ENCODE assay signal across 28 mouse cellular contexts in genomic region chr9:27435936-27436335, GRCm38 (mm10). TPM values are rescaled to one million over a fixed set of nuclear protein-coding genes. Genes with fewer than 3 reads are reported as not detected.
A peak's percentile ranks its signal among the peaks of the same experiment; 100 is the strongest.
DNase-seq lines count a peak whose midpoint lies in the region; ATAC-seq and TF ChIP-seq lines count a peak whose summit lies in the region.
"Had no signal": no experiment of that assay in that cellular context is flagged by ENCODE, and none has a peak within 500 bp of the region (broad histone marks: within the 10 kb centered on the region; RNA-seq: fewer than 3 reads in every experiment).

No protein-coding gene starts in this region.

- H3K4me2 ChIP-seq in forebrain, embryonic 11.5 days (ENCODE audit: low read depth, low read length, severe bottlenecking), result no peak overlapping the region
- no peak overlapping the region for H3K4me2 ChIP-seq in hindbrain, embryonic 16.5 days (ENCODE audit: low read length)
- H3K4me2 ChIP-seq in midbrain, embryonic 11.5 days, result no peak overlapping the region
- no peak overlapping the region for H3K4me2 ChIP-seq in midbrain, postnatal 0 days (ENCODE audit: low read depth, low read length, poor library complexity, severe bottlenecking)
- H3K4me2 ChIP-seq: embryonic facial prominence, embryonic 13.5 days; embryonic facial prominence, embryonic 15.5 days; forebrain, embryonic 13.5 days; forebrain, embryonic 15.5 days had no signal

- no peak overlapping the region for H3K4me3 ChIP-seq in forebrain, embryonic 10.5 days
- H3K4me3 ChIP-seq in forebrain, embryonic 11.5 days (ENCODE audit: low read depth, low read length), result no peak overlapping the region
- H3K4me3 ChIP-seq in hindbrain, embryonic 10.5 days, result no peak overlapping the region
- H3K4me3 ChIP-seq in hindbrain, embryonic 16.5 days (ENCODE audit: low read length), result no peak overlapping the region
- H3K4me3 ChIP-seq in midbrain, embryonic 11.5 days (ENCODE audit: low read depth, low read length), result no peak overlapping the region
- no peak overlapping the region for H3K4me3 ChIP-seq in midbrain, postnatal 0 days (ENCODE audit: low read depth, low read length)
- H3K4me3 ChIP-seq: embryonic facial prominence, embryonic 13.5 days; embryonic facial prominence, embryonic 15.5 days; forebrain, embryonic 13.5 days; forebrain, embryonic 15.5 days had no signal

- no peak for ATAC-seq in forebrain, embryonic 11.5 days (replicated peaks; ENCODE audit: low FRiP score)
- no peak for ATAC-seq in hindbrain, embryonic 16.5 days
- ATAC-seq in midbrain, embryonic 11.5 days (ENCODE audit: low FRiP score), result no peak
- no peak for ATAC-seq in midbrain, postnatal 0 days (ENCODE audit: low FRiP score)
- ATAC-seq: CD4-positive, CD25-positive, alpha-beta regulatory T cell, adult 4 months; forebrain, embryonic 13.5 days; forebrain, embryonic 15.5 days; forebrain, postnatal 0 days had no signal

- H3K27me3 ChIP-seq in forebrain, embryonic 10.5 days (ENCODE audit: poor library complexity, severe bottlenecking), result peaks cover 4% of the 10 kb centered on the region; the same call in 1 of the 2 replicates
- no peaks in the 10 kb centered on the region for H3K27me3 ChIP-seq in forebrain, embryonic 11.5 days (ENCODE audit: control insufficient read depth, insufficient read depth, low read length)
- no peaks in the 10 kb centered on the region for H3K27me3 ChIP-seq in hindbrain, embryonic 10.5 days (ENCODE audit: insufficient read depth, poor library complexity, severe bottlenecking)
- H3K27me3 ChIP-seq in hindbrain, embryonic 16.5 days (replicated peaks; ENCODE audit: control insufficient read depth, insufficient read depth, low read length), result 0 out of 2 replicates have a peak, but pooled peaks cover 3% of the 10 kb centered on the region
- no peaks in the 10 kb centered on the region for H3K27me3 ChIP-seq in midbrain, embryonic 11.5 days (ENCODE audit: control insufficient read depth, insufficient read depth, low read length)
- no peaks in the 10 kb centered on the region for H3K27me3 ChIP-seq in midbrain, postnatal 0 days (ENCODE audit: insufficient read depth, low read length)
- H3K27me3 ChIP-seq: embryonic facial prominence, embryonic 13.5 days; embryonic facial prominence, embryonic 15.5 days; forebrain, embryonic 13.5 days; forebrain, embryonic 15.5 days had no signal

- peaks cover 18% of the 10 kb centered on the region for H3K4me1 ChIP-seq in forebrain, embryonic 10.5 days
- no peaks in the 10 kb centered on the region for H3K4me1 ChIP-seq in forebrain, embryonic 11.5 days (replicated peaks; ENCODE audit: control insufficient read depth, insufficient read depth, low read length)
- H3K4me1 ChIP-seq in hindbrain, embryonic 10.5 days (replicated peaks), result peaks cover 22% of the 10 kb centered on the region
- H3K4me1 ChIP-seq in hindbrain, embryonic 16.5 days (ENCODE audit: control insufficient read depth, insufficient read depth, low read depth, low read length), result no peaks in the 10 kb centered on the region; the same call in none of the 2 replicates
- no peaks in the 10 kb centered on the region; the same call in 1 of the 2 replicates for H3K4me1 ChIP-seq in midbrain, embryonic 11.5 days (ENCODE audit: control insufficient read depth, insufficient read depth, low read length)
- H3K4me1 ChIP-seq in midbrain, postnatal 0 days (ENCODE audit: insufficient read depth, low read length), result no peaks in the 10 kb centered on the region

- H3K27ac ChIP-seq in forebrain, embryonic 10.5 days, result peak overlapping the region; percentile 44; the same call in 1 of the 2 replicates
- no peak overlapping the region for H3K27ac ChIP-seq in forebrain, embryonic 11.5 days (ENCODE audit: low read depth, low read length)
- H3K27ac ChIP-seq in hindbrain, embryonic 10.5 days, result 0 out of 2 replicates have a peak overlapping the region, but pooled peaks have one; percentile 75
- H3K27ac ChIP-seq in hindbrain, embryonic 16.5 days (ENCODE audit: low read depth, low read length), result no peak overlapping the region
- H3K27ac ChIP-seq in midbrain, embryonic 11.5 days (ENCODE audit: low read depth, low read length), result no peak overlapping the region
- no peak overlapping the region for H3K27ac ChIP-seq in midbrain, postnatal 0 days (ENCODE audit: low read depth, low read length)
- H3K27ac ChIP-seq: embryonic facial prominence, embryonic 13.5 days; embryonic facial prominence, embryonic 15.5 days; forebrain, embryonic 13.5 days; forebrain, embryonic 15.5 days had no signal

- WGBS in forebrain, embryonic 10.5 days, result 89% methylated on average over 9 of the region's 9 CpGs
- WGBS in forebrain, embryonic 11.5 days, result 80% methylated on average over 9 of the region's 9 CpGs
- 84% methylated on average over 9 of the region's 9 CpGs for WGBS in hindbrain, embryonic 10.5 days
- 70% methylated on average over 9 of the region's 9 CpGs for WGBS in hindbrain, embryonic 16.5 days
- WGBS in midbrain, embryonic 11.5 days, result 77% methylated on average over 9 of the region's 9 CpGs
- 61% methylated on average over 9 of the region's 9 CpGs for WGBS in midbrain, postnatal 0 days

- TF ChIP-seq CTCF in midbrain, postnatal 0 days (IDR thresholded peaks at IDR 0.05), result no peak

- no peak for DNase-seq in forebrain, embryonic 10.5 days (ENCODE audit: extremely low spot score, low spot score)
- DNase-seq in forebrain, embryonic 11.5 days (ENCODE audit: low spot score), result no peak
- no peak for DNase-seq in hindbrain, embryonic 10.5 days (ENCODE audit: low spot score)
- DNase-seq in midbrain, embryonic 11.5 days (ENCODE audit: low spot score, missing footprints), result peak; percentile 51
- no peak for DNase-seq in midbrain, postnatal 0 days (ENCODE audit: low spot score)
- DNase-seq: adrenal gland, adult 2 months; adrenal gland, postnatal 10 days; adrenal gland, postnatal 25 days; B cell, adult 2 months; cerebellum, adult 11 months; cerebellum, adult 18-20 months; cerebellum, adult 8-10 months; cerebellum, adult 9-11 months; cerebellum, postnatal 14 days; cerebellum, postnatal 36 days; embryo, embryonic 11 days; forebrain, postnatal 0 days had no signal

- no peaks in the 10 kb centered on the region for H3K36me3 ChIP-seq in forebrain, embryonic 10.5 days (replicated peaks)
- no peaks in the 10 kb centered on the region for H3K36me3 ChIP-seq in forebrain, embryonic 11.5 days (ENCODE audit: control insufficient read depth, insufficient read depth, low read length)
- no peaks in the 10 kb centered on the region for H3K36me3 ChIP-seq in hindbrain, embryonic 10.5 days
- H3K36me3 ChIP-seq in hindbrain, embryonic 16.5 days (ENCODE audit: control insufficient read depth, insufficient read depth, low read length), result no peaks in the 10 kb centered on the region
- no peaks in the 10 kb centered on the region for H3K36me3 ChIP-seq in midbrain, embryonic 11.5 days (ENCODE audit: control insufficient read depth, insufficient read depth, low read length)
- H3K36me3 ChIP-seq in midbrain, postnatal 0 days (ENCODE audit: insufficient read depth, low read length), result no peaks in the 10 kb centered on the region
- H3K36me3 ChIP-seq: embryonic facial prominence, embryonic 13.5 days; embryonic facial prominence, embryonic 15.5 days; forebrain, embryonic 15.5 days had no signal

- H3K9me3 ChIP-seq in forebrain, embryonic 10.5 days, result no peaks in the 10 kb centered on the region
- no peaks in the 10 kb centered on the region for H3K9me3 ChIP-seq in forebrain, embryonic 11.5 days (ENCODE audit: control insufficient read depth, low read length)
- H3K9me3 ChIP-seq in hindbrain, embryonic 10.5 days, result no peaks in the 10 kb centered on the region
- no peaks in the 10 kb centered on the region for H3K9me3 ChIP-seq in hindbrain, embryonic 16.5 days (ENCODE audit: control insufficient read depth, low read length)
- no peaks in the 10 kb centered on the region for H3K9me3 ChIP-seq in midbrain, embryonic 11.5 days (ENCODE audit: control insufficient read depth, low read length)
- no peaks in the 10 kb centered on the region for H3K9me3 ChIP-seq in midbrain, postnatal 0 days (ENCODE audit: low read length)
- H3K9me3 ChIP-seq: embryonic facial prominence, embryonic 13.5 days; embryonic facial prominence, embryonic 15.5 days; forebrain, embryonic 13.5 days; forebrain, embryonic 15.5 days had no signal

- H3K9ac ChIP-seq in forebrain, embryonic 11.5 days (ENCODE audit: low read length), result no peak overlapping the region
- H3K9ac ChIP-seq in hindbrain, embryonic 16.5 days (ENCODE audit: low read depth, low read length), result no peak overlapping the region
- H3K9ac ChIP-seq in midbrain, embryonic 11.5 days (ENCODE audit: low read length), result no peak overlapping the region
- H3K9ac ChIP-seq in midbrain, postnatal 0 days (replicated peaks; ENCODE audit: low read length, poor library complexity, severe bottlenecking), result no peak overlapping the region
- H3K9ac ChIP-seq: embryonic facial prominence, embryonic 13.5 days; embryonic facial prominence, embryonic 15.5 days; forebrain, embryonic 13.5 days; forebrain, embryonic 15.5 days; forebrain, postnatal 0 days had no signal

RNA-seq across cellular contexts. Expression of gene Spata19, which starts 39.3 kb away (rescaled TPM):
- polyA plus RNA-seq in forebrain, embryonic 10.5 days (2016; fragmentation: Nextera tagmentation; extraction: Ambion mirVana), result not detected in 2 replicates
- not detected in 2 replicates for polyA plus RNA-seq in forebrain, embryonic 11.5 days (2014; fragmentation: Nextera tagmentation; extraction: Ambion mirVana)
- not detected in 2 replicates for polyA plus RNA-seq in hindbrain, embryonic 10.5 days (2016; fragmentation: Nextera tagmentation; extraction: Ambion mirVana)
- polyA plus RNA-seq in hindbrain, embryonic 16.5 days (2015; fragmentation: Nextera tagmentation; extraction: Ambion mirVana), result 0.30 TPM in 1 of 2 replicates, not detected in the other
- polyA plus RNA-seq in midbrain, embryonic 11.5 days (2014; fragmentation: Nextera tagmentation; extraction: Ambion mirVana), result not detected in 2 replicates
- total RNA-seq in midbrain, postnatal 0 days (2014; rRNA removed), result not detected in 2 replicates
- polyA plus RNA-seq in midbrain, postnatal 0 days (2015; fragmentation: Nextera tagmentation; extraction: Ambion mirVana), result 0.38 and 0.49 TPM in 2 replicates
- total RNA-seq: adrenal gland, adult 2 months; adrenal gland, postnatal 10 days; adrenal gland, postnatal 25 days; adrenal gland, postnatal 4 days; common myeloid progenitor, adult 5-6 weeks; ES-E14; forebrain, postnatal 0 days; MEL had no signal
- polyA plus RNA-seq: adrenal gland, adult 2 months; CD4-positive, CD25-positive, alpha-beta regulatory T cell, adult 4 months; embryonic facial prominence, embryonic 11.5 days; embryonic facial prominence, embryonic 13.5 days; embryonic facial prominence, embryonic 15.5 days; forebrain, embryonic 13.5 days; forebrain, embryonic 15.5 days; forebrain, postnatal 0 days had no signal

Comparison
In these comparisons a context has a peak if more than half of its experiments do, and no peak if none do; other contexts are left out.
1. H3K27ac ChIP-seq: peak in forebrain, embryonic 10.5 days (single experiment) and hindbrain, embryonic 10.5 days (single experiment); none in forebrain, embryonic 11.5 days (single experiment), hindbrain, embryonic 16.5 days (single experiment), midbrain, embryonic 11.5 days (single experiment) and midbrain, postnatal 0 days (single experiment).